Mouse (Mus musculus) cerebellum, adult 9-11 months (tissue): ENCODE measurements around the gene Sh3gl2.

ENCODE experiments used
- DNase-seq: peaks from one replicate; pipeline ENCODE4 v3.0.0; 2022

Gene Sh3gl2

DNA sequence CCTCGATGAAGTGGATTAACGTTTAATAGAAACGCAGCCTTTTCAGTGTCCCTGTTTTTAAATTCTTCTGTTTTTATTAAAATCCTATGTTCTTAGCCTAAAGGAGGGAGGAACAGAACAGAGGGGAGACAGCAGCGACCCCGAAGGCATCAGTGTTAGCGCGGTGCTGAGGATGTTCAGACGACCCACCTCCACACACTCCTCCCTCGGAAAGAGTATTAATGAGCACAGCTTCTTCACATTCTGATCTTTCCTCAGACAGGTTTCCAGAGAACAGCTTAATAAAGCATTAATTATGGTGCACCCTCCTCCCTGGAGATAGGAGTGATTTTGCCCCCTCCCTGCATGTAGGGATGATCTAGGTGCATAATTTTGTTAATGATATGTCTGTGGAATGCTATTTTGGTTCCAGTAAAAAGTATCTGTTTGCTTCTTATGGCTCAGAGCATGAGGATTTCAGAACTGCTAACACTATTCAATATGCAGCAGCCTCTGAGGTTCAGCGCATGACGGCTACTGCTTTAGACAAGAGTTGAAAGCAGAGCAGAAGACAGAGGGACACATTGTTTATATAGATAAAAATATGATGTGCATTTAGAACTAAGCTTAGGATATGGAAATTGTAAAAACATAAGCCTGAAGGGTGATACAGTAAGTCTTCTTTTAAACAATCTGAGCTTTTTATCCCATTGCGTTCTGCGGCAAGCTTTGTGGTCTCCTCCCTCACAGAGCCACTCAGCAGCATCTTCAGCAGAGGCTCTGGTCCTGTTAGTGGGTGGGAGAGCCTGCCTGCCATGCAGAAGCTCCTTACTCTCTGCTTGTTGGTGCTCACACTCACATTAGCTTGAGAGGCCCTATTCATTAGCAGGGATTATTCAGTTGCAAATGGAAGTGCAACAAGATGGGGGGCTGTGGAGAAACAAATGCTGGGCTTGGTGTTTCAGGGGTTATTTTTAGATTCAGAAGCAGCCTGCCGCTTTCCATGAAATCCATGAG, 27.8 kb downstream of the Sh3gl2 start:
- no peak for DNase-seq

DNA sequence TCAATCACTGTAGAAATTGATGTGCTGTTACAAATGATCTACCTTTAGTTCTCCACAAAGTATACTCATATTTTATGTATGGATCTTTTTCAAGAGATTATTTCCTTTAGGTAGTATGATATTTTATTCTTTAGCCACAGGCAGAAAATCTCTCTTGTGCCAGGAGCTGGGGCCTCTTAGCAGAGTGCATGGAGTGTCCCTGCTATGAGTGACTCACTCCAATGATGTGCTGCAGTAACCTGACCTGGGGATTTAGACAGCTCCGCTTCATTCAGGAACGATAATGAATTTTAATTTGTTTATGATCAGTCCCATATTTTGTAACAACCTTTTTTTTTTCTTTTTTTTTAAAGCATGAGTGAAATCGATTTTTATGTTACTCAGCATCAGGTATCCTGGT, 36.7 kb downstream of the Sh3gl2 start:
- no peak for DNase-seq

DNA sequence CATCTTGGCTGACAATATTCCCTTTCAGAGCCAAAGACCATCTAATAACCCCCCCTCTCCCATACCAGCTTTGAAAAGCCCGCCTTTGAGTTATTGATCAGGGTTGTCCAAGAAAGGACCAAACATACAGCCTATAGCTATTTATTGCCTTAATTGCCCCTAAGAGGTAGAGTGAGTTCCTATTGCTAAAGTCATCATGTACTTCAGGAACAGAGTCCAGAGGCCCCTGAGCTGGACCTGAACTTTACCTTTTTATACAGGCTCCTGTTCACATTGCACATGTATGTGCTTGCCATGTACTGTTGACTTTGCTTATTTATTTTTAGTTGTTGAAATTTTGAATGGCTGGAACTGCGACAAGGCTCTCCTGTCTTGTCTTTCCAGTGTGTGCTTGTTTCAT, 37.6 kb downstream of the Sh3gl2 start:
- DNase-seq = no peak

DNA sequence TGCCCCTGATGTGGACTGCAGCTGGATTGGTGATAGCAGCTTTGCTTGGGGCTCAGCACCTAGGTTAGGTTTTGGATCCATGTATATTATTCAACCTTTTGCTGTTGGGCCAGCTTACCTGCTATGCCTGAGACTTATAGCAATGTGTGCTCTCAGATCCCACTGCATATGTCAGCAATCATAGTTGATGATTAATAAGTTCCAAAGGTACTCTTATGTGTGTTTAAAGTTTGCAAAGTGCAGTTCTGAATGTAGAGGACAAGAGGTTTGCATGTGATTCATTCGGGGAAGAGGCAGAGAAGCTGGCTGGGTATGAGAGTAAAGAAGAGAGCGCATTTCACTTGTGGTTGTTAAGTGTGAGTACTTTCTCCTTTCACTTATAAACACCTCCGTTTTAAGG, 43.7 kb downstream of the Sh3gl2 start:
- DNase-seq = no peak

DNA sequence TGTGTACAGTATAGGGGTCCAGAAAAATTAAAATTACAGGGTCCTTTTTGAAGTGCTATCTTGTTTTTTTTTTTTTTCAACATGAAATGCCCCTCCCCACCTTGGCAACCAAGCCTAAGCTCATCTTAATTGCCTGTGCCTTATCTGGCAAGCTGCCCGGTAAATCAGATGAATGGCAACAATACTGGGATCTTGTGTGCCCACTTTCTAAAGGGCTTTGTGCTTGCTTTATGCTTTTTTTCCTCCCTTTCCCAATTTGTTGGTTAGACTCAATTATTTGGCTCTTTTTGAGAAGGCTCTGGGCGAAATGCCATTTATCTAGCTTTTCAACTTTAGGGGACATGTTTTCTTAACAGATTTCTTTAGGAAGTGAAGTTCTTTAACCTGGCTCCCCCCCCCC, 45.3 kb downstream of the Sh3gl2 start:
- peak; percentile 70 for DNase-seq

DNA sequence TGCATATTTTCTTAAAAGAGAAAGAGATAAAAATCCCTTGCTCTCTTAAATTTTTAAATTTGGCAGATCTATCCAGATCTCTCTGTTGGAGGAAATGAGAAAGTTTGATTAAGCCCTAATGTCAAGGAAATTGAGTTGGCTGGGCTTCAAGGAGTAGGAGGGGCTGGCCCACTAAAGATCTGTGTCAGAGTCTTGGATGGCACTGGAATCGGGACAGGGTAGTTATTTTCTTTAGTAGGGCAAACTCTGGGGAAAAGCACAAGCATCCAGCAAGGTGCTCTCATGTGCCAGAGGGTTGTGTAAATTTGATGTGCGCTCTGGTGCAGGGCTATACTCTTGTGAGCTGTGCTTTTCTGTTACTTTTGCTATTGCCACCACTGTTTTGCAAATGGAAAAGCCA, 45.9 kb downstream of the Sh3gl2 start:
- peak; percentile 69 for DNase-seq

DNA sequence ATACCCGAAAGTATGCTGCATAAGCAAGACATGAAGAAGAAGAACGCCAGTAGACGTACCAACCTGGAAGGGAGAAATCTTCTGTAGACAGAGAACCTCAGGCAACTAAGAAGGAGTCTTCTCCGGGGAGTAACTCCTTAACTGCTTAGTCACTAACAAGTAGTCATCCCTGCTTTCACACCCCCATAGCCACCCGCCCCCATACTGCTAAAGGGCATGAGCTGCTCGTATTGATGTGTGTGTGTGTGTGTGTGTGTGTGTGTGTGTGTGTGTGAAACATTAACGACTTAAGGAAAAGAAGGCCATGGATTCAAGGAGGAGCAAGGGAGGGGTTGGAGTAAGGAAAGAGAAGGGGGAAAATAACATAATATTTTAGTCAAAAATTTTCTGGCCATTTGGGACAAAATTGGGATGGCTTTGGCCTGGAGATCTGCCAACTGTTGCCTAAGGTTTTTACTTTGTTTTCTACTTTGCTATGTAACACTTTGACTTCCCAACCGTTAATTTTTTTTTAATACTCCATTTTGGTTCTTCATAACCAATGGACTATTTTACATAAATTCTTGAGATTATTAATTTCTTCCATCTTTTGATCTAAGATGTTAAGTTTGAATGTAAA, 51.0 kb downstream of the Sh3gl2 start:
- no peak for DNase-seq

DNA sequence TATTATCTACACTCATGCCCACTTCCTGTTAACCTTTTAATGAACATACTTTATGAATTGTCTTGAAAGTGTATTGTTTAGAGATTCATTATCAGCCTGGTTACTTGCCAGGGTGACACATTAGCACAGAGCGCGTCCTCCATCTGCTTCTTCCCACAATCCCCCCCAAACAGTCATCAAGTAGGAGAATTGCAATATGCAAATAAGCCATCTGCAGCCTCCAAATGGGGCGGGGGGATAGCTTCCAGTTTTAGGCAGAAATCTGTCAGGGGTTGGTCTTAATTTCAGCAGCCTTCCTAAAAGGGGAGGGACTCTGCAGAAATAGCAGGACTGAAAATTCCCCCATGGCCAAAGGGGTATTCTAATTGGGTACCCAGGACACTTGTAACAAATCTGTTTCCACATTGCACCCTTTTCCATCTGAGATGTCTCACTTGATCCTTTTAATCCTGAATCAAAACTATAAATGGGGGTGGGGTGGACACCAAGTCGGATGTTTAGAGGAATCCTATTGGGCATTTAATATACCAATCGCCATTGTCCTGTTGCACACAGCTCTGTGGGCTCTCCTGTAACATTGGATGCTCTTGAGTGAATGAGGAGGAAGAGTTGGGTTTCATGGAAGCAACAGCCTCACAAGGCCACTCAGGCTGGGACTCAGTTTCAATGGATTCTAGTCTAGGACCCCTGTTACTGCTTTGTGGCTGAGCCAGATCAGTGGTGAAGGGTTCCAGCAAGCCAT, 51.7 kb downstream of the Sh3gl2 start:
- peak; percentile 61 for DNase-seq

DNA sequence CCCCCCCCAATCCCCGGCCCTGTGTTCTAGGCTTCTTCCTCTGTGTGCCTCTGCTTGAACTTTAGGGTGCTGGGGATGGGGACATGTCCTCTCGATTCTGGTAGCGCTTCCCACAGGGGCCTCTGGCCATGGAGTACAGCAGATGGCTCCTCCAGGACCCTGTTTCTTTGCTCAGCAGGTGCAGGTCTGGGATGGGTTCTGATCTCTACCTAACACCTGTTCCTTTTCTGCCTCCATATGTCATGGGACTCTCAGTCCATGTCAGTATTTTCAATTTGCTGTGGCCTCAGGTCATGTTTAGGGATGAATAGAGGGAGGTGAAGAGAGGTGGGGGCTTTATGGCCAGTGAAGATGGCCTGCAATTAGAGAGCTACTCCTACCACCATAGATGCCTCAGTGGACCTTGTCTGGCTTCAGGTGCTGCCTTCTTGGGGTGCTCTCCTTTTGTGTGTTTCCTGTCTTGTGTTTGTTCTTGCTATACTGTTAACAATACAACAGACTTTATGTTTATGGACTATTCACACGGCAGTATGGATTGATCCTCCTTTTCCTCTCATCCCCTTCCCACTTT, 52.9 kb downstream of the Sh3gl2 start:
- DNase-seq = peak; percentile 93

DNA sequence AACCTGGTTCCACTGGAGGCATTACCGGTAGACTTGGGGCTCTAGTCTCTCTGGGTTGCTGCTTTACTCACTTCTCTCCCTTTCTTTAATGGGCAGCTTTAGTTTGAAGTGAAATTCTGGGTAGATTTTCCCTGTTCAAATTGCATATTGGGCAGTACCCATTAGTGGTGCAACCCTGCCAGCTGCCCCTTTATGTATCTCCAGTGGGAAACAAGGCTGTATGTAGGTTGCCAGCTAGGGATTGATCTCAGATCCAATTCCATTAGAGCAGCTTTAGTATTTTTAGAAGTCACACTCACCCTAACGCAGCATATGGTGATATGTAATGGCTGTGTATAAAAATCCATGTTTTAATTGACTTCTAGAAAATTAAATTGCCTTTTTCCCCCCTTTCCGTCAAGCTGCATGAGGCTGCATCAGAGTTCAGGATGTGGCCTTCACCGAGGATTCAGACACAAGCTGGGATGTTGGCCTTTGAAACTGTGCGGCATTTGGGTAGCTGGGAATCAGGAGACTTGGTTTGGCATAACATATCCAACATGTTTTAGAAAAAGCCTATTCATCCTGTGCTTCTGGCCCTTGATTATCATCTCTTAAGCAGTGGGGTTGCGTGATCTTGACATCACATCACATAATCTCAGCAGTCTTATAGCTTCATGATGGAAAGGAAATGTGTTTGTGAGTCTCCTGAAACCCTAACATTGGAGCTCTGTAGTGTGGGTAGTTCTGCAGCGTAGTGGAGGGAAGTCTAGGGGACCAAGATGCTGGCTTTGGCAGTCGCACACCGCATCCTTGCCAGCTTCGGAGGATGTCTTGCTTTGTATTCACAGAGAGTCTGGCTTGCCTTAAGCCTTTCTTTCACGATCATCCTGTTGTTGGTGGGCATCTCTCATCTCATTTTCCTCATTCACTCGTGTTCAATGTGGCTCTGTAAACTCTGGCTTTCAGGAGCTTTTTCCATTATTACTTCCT, 56.0 kb downstream of the Sh3gl2 start:
- DNase-seq = peak; percentile 90

DNA sequence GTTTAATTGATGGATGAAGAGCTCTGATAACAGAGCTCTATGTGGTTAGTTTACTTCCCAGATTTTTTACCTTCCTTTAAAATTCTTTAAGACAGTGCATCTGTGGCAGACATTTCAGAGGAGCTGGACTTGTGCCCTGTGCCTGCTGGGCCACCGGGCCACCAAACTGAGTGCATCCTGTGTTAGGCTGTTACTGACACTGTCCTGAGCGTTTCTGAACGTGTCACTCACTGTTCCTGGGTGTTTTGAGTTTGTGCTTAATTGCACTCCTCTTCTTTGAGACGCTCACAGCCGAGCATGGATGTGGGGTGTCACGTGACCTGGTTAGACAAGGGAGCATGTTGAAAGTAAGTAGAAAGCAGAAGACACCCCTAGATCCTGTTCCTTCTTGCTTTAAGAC, 57.2 kb downstream of the Sh3gl2 start:
- DNase-seq = peak; percentile 84

DNA sequence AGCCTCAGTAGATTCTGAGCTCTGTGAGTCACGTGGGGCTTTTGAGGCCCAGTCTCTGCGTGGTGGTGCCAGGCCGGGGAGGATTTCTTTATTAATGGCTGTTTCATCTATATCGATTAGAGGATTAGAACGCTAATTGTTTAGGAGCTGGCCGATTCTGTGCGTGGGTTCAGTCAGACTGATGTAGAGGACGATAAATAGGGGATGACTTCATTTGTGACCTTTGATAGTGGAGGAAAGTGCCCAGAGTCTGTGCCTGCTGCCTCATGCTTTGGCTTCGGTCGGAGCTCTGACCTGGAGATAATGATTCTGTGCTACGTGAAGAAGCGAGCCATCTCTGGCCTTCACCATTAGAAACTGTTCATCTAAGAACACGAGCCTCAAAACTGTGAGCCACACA, 57.7 kb downstream of the Sh3gl2 start:
- DNase-seq = no peak

DNA sequence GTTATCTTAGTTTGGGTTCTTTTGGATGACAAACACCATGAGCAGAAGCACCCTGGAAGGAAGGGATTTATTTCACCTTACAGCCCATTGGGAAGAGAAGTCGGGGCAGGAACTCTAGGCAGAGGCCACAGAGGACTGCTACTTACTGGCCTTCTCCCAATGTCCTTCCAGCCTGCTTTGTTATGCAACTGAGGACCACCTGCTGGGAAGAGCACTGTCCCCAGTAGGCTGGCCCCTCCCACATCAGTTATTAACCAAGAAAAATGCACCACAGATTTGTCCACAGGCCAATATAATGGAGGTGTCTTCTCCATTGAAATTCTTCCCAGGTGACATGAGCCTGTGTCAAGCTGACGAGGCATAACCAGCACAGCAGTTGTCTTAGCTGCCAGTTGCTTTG, 62.5 kb downstream of the Sh3gl2 start:
- DNase-seq = peak; percentile 63

DNA sequence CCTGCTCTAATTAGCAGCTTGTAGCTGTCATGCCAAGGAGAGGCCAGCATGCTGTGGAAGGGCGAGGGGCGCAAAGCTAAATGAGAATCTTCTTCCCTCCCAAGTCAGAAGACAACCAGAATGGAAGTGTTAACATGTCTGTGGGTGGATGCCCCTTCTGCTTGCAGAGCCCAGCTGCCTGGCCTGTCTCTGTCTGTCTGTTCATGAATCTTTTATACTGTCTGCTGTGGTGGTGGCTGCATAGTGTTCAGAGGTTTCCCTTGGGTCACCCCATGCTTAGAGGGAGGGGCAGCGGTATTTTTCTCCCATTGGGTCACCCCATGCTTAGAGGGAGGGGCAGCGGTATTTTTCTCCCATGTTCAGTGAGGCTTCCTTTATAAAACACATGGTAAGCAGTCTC, 68.0 kb downstream of the Sh3gl2 start:
- no peak for DNase-seq

DNA sequence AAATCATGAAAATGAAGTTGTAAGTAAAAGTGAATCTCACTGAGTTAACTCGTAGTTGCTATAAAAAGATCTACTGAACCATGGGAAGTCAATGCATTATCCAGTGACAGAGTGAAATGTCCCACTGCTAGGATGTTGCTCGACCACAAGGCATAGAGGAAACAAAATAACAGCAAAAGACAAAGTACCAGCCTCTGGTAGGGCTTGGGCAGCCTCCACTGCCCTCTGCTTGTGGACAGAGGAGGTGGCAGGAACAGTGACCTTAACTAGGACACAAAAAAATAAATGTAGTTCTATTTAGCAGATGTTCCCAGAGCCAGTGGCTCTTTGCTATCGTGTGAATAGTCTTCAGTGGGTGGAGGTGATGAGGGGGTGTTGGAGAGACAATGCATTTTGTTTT, 68.5 kb downstream of the Sh3gl2 start:
- DNase-seq = no peak

DNA sequence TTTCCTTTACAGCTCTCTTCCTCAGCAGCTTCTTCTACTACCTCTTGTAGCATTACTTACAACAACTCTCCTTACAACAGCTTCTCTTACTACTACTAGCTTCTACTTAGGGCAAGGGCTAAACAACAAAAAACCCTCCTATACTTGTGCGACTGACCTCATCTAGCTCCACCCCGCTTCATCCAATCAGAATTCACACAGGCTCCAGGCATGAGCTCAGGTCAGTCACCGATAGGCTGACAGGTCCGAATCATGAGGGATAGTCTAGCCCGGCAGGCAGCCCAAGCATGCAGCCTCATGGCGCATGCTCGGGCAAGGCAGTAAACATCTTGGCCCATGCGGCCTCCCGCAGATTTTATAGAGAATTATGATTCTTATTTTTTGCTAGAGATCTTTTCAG, 78.2 kb downstream of the Sh3gl2 start:
- peak; percentile 46 for DNase-seq

DNA sequence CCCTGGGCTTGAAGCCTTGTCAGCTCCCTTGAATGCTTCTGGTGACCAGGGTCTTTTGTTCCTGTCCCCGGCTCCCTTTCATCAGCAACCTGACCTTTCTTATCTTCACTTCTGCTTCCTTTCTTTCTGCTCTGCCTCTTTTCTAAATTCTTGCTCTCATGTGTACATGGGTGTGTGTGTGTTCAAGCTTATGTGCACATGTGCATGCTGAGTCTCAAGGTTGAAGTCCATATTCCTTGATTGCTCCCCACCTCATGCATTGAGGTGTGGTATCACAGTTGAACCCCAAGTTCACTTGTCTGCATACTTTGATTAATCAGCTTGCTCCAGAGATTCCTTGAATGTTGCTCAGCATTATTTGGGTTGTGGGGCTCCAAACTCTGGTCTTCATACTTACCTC, 85.1 kb downstream of the Sh3gl2 start:
- DNase-seq = no peak

DNA sequence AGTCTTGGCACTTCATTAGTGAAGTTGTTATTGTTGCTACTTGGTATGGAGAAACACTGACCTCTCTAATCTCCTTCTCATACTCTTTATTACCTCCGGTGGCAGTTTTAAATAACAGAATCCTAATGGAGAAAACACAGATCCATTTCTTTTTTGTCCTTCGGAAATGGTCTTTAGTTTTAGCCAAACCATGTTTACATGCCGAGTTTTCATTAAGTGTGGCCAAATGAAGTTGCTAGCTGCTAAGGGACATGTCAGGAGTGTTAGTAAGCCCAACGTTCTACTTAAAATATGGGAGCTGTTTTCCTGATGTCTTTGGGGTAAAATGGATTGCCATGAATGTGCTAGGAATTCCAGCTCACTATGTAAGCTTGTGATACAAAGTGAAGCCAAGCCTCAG, 86.4 kb downstream of the Sh3gl2 start:
- DNase-seq = no peak

DNA sequence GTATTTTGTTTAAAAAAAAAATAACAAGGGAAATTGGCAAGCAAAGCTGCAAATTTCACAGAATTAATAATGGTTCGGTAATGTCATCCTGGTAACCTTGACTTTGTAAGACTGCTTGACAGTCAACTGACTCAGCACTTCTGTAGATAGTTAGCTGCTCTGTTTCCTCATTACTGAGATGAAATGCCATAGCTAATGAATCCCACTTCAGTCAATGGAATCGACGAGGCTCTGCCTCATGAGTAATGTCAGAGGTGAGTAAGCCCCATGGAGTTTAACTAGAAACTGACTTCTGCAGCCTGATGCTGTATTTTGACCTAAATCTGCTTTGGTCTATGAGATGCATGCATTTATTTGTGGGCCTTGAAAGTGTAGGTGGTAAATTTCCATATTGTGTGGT, 88.4 kb downstream of the Sh3gl2 start:
- no peak for DNase-seq

DNA sequence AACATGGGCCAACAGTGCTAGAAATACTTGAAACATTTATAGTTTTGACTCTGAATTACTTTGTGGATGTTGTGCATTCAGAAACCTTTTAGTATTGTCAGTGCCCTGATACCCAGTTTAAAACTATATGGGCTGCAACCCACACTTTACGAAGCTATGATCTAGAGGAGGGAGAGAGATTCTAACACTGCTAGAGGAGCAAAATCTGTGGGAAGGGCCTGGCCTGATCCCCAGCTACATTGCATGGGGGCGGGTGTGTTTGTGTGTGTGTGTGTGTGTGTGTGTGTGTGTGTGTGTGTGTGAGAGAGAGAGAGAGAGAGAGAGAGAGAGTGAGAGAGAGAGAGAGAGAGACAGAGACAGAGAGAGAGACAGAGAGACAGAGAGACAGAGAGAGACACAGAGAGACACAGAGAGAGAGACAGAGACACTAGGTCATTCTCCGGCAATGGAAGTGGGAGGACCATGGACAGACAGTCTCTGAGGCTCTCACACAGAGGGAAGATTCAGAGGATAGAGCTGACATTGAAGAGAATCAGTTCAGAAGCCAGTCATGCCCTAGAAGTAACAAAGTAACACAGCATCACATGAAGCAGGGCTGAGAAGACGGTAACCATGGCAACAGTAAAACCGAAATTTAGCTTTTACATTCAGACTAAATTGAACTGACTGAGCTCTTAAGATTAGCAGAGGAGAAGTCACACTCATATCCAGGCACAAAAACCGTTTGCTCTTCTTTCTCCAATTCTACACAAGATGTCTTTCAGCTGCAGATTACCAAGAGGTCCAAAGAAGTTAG, 95.9 kb downstream of the Sh3gl2 start:
- no peak for DNase-seq

DNA sequence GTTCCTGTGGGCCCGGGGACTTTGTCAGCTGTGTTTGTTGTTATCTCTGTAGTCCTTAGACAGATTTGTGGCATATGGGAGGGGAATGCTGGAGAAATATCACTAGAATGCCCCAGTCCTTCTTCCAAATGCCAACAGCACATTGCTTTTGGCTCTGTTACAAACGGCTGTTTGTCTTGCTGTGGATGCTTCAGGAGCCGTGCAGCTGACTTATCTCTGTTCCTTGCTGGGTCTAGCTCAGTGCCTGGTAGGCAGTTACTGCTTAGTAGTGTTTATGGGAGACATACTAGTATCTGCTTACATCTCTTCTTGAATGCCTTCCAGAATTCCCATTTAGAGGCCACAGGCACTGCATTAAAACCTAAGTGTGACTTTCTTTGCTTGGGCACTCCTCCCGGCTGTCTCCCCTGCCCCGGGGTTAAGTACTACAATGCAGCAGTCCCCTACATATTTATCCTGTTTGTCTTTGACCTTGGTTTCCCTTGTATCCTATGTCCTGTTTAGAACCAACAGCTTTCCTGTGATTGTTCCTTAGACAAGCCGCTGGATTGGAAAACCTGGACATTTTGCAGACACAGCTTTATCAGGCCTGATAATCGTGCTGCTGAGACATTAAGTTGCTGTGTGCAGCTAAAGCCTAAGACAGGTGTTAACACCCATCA, 101.1 kb downstream of the Sh3gl2 start:
- peak; percentile 74 for DNase-seq
